Mouse (Mus musculus): ENCODE data around the gene Fcgrt. TPM values are rescaled to one million over a fixed set of nuclear protein-coding genes. Genes with fewer than 3 reads are reported as not detected.

Gene Fcgrt
- total and polyA plus RNA-seq, 3 experiments, result 0.27 to 1.7 TPM; not detected in 1

DNA sequence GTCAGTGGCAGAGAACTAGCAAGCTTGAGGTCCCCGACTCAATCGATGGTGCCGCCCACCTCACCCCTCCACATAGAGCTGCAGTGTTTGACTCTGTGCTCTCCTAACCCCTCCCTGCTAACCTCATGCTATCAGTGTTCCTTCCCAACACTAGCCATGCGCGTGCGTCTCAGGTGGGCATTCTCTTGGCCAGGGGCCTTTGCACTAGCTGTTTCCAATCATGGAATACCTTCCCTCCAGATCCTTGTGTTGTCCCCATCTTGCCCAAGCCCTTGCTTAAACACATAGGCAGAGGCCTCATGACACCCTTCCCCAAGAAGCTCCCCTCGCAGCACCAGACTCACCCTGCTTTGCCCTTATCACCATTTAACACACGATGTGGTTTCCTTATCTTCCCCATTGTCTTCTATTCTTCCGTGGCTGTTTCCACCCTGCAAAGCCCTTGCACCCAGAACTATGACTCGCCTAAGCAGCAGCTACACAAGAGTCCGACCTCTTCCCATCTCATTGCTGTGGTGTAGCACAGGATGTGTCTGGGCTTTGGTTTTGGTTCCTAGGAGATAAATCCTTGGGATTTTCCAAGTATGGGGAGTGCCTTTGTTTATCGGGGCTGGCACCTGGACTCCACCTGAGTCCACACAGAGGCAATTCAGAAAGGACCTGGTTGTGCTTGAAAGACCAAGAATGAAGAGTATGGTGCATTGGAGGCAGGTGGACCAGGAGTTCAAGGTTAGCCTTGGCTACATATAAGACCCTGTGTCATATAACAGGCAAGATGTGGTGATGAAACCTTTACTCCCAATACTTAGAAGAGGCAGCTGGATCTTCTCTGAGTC is 33.7 kb upstream of the Fcgrt start (continued):
- TF ChIP-seq NRF1 (IDR thresholded peaks at IDR 0.05; ENCODE audit: insufficient read depth, low read depth, low read length, poor library complexity, severe bottlenecking), result peak; percentile 53; the same call in 1 of the 2 replicates
- TF ChIP-seq GABPA (IDR thresholded peaks at IDR 0.05; ENCODE audit: low read depth, low read length), result no peak
- peak; percentile 99 for TF ChIP-seq TCF12 (IDR thresholded peaks at IDR 0.05; ENCODE audit: low read depth, low read length)
- peak; percentile 94 for TF ChIP-seq ETS1 (IDR thresholded peaks at IDR 0.05; ENCODE audit: low read depth, low read length)
- peak; percentile 62; the same call in 1 of the 2 replicates for TF ChIP-seq BHLHE40 (IDR thresholded peaks at IDR 0.05; ENCODE audit: borderline replicate concordance, low read depth, low read length)
- TF ChIP-seq KAT2A (conservative IDR thresholded peaks at IDR 0.05; ENCODE audit: low read depth, low read length), result no peak; the same call in 1 of the 2 replicates
- peak; percentile 63 for TF ChIP-seq JUND (IDR thresholded peaks at IDR 0.05; ENCODE audit: low read depth, low read length)
- TF ChIP-seq GATA1 (IDR thresholded peaks at IDR 0.05; ENCODE audit: low read depth, low read length), result peak; percentile 99
- peak; percentile 97 to 98 for TF ChIP-seq EP300 (IDR thresholded peaks at IDR 0.05; ENCODE audit: low read depth in 1 of 2, low read length in 2 of 2)
- TF ChIP-seq TBP (IDR thresholded peaks at IDR 0.05; ENCODE audit: low read depth, low read length), result peak; percentile 59; the same call in 1 of the 2 replicates
- peak; percentile 65; the same call in 1 of the 2 replicates for TF ChIP-seq MAX (IDR thresholded peaks at IDR 0.05; ENCODE audit: low read length)
- no peak for TF ChIP-seq CTCF (IDR thresholded peaks at IDR 0.05 in 2 of 3, conservative IDR thresholded peaks at IDR 0.05 in 1 of 3; ENCODE audit: control insufficient read depth in 1 of 3, insufficient read depth in 1 of 3, low read depth in 2 of 3, low read length in 3 of 3, poor library complexity in 1 of 3, severe bottlenecking in 1 of 3)
- peak; percentile 74 for TF ChIP-seq MAFK (IDR thresholded peaks at IDR 0.05; ENCODE audit: borderline replicate concordance, low read depth, low read length)
- peak; percentile 62 for TF ChIP-seq CHD2 (IDR thresholded peaks at IDR 0.05; ENCODE audit: low read length)

DNA sequence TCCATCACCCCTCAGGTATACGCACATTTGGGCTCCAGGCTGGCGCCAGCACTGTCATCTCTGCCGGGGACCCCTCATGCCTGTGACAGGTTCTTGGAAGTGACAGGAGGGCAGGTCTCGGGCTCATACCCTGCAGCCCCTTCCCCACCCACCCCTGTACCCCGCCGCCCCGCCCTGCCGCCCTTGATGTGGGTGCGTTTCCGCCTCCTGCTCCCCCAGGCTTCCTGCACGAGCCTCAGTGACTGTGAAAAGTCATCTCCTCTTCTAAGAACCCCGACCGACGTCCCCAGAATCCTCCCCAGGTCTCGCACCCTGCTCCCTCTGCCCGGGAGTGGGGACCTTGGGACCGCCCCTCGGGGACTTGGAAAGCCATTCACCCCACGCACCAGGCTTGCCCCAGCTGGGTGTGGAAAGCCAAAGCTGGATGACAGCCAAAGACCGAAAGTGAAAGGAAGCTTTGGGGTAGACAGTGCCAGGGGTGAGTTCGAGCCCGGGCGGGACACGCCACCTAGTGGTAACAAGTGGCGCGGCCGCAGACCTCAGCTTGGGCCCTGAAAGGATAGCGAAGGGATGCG is 32.4 kb upstream of the Fcgrt start, which contains the start of the genes Gm45713 and Flt3l:
Gene Gm45713, minus strand, starts transcription at position 239 of the 575 bp plus-strand sequence.
Gene Flt3l, minus strand, starts transcription at position 440 of the 575 bp plus-strand sequence.
- peak within 1 kb of the TSS; percentile 92 for H3K27ac ChIP-seq (ENCODE audit: control insufficient read depth, low read depth, low read length)
- peak within 1 kb of the TSS; percentile 75 for H3K9ac ChIP-seq (ENCODE audit: control insufficient read depth, low read depth, low read length, poor library complexity, severe bottlenecking)
- no peaks in the 10 kb centered on the region for H3K27me3 ChIP-seq (ENCODE audit: control insufficient read depth in 1 of 2, insufficient read depth in 2 of 2, low read length in 2 of 2)
- H3K79me2 ChIP-seq (ENCODE audit: control insufficient read depth, insufficient read depth, low read length, poor library complexity), result no peaks in the 10 kb centered on the region; the same call in 1 of the 2 replicates
- DNase-seq (ENCODE audit: low read depth, low spot score), result peak; percentile 94
- peak within 1 kb of the TSS; percentile 61 to 74 for H3K4me3 ChIP-seq (ENCODE audit: control insufficient read depth in 1 of 2, insufficient read depth in 1 of 2, low read depth in 2 of 2, low read length in 2 of 2)
- H3K9me3 ChIP-seq (replicated peaks; ENCODE audit: insufficient read depth, low read length), result no peaks in the 10 kb centered on the region
- peaks cover 11 to 27% of the 10 kb centered on the region in 2 experiments for H3K4me1 ChIP-seq (ENCODE audit: control insufficient read depth in 1 of 2, insufficient read depth in 2 of 2, low read length in 2 of 2)
- peaks cover 0 to 16% of the 10 kb centered on the region in 2 experiments; a peak in 2 of 4 replicates for H3K36me3 ChIP-seq (ENCODE audit: control insufficient read depth in 1 of 2, insufficient read depth in 2 of 2, low read length in 2 of 2)
- TF ChIP-seq HCFC1 (IDR thresholded peaks at IDR 0.05; ENCODE audit: low read depth, low read length) (peak; percentile 63; the same call in 1 of the 2 replicates), GABPA (IDR thresholded peaks at IDR 0.05; ENCODE audit: low read depth, low read length) (no peak), SIN3A (IDR thresholded peaks at IDR 0.05; ENCODE audit: low read length) (peak; percentile 91), BHLHE40 (IDR thresholded peaks at IDR 0.05; ENCODE audit: borderline replicate concordance, low read depth, low read length) (peak; percentile 57; the same call in 1 of the 2 replicates), CTCF (IDR thresholded peaks at IDR 0.05 in 2 of 3, conservative IDR thresholded peaks at IDR 0.05 in 1 of 3; ENCODE audit: control insufficient read depth in 1 of 3, insufficient read depth in 1 of 3, low read depth in 2 of 3, low read length in 3 of 3, poor library complexity in 1 of 3, severe bottlenecking in 1 of 3) (peak; percentile 91 to 96 (median 92)), POLR2A (IDR thresholded peaks at IDR 0.05; ENCODE audit: control insufficient read depth in 1 of 2, insufficient read depth in 1 of 2, low read depth in 1 of 2, low read length in 2 of 2, poor library complexity in 1 of 2) (peak; percentile 54 to 60; a peak in 2 of 4 replicates), MXI1 (IDR thresholded peaks at IDR 0.05; ENCODE audit: low read depth, low read length) (peak; percentile 75), POLR2AphosphoS2 (IDR thresholded peaks at IDR 0.05; ENCODE audit: low read length) (peak; percentile 37; the same call in 1 of the 2 replicates), MAX (IDR thresholded peaks at IDR 0.05; ENCODE audit: low read length) (peak; percentile 46; the same call in 1 of the 2 replicates), POLR2AphosphoS5 (IDR thresholded peaks at IDR 0.05; ENCODE audit: borderline replicate concordance, low read depth, low read length) (no peak), RAD21 (IDR thresholded peaks at IDR 0.05; ENCODE audit: low read depth, low read length) (peak; percentile 49), ZC3H11A (IDR thresholded peaks at IDR 0.05; ENCODE audit: low read depth, low read length) (no peak), CHD2 (IDR thresholded peaks at IDR 0.05; ENCODE audit: low read length) (no peak), TBP (IDR thresholded peaks at IDR 0.05; ENCODE audit: low read depth, low read length) (0 out of 2 replicates have a peak, but pooled peaks have one; percentile 59), ZNF384 (IDR thresholded peaks at IDR 0.05; ENCODE audit: low read depth, low read length) (no peak), SMC3 (IDR thresholded peaks at IDR 0.05; ENCODE audit: low read depth, low read length) (peak; percentile 57), RCOR1 (IDR thresholded peaks at IDR 0.05; ENCODE audit: low read depth, low read length) (0 out of 2 replicates have a peak, but pooled peaks have one; percentile 11), USF2 (IDR thresholded peaks at IDR 0.05; ENCODE audit: borderline replicate concordance in 1 of 2, insufficient read depth in 1 of 2, low read depth in 1 of 2, low read length in 2 of 2) (no peak), E2F4 (IDR thresholded peaks at IDR 0.05; ENCODE audit: borderline replicate concordance, low read depth, low read length) (no peak), EP300 (IDR thresholded peaks at IDR 0.05; ENCODE audit: low read depth in 1 of 2, low read length in 2 of 2) (peak in 1 of 2 experiments; percentile 58; a peak in 1 of 4 replicates), KAT2A (conservative IDR thresholded peaks at IDR 0.05; ENCODE audit: low read depth, low read length) (no peak; the same call in 1 of the 2 replicates), CHD1 (IDR thresholded peaks at IDR 0.05; ENCODE audit: low read depth, low read length) (no peak; the same call in 1 of the 2 replicates), ZKSCAN1 (IDR thresholded peaks at IDR 0.05; ENCODE audit: low read depth, low read length) (no peak)
